Mouse (Mus musculus) liver, adult 2 months (tissue): ENCODE data around the gene Folr1. TPM values are rescaled to one million over a fixed set of nuclear protein-coding genes. Genes with fewer than 3 reads are reported as not detected.

Experiments
- DNase-seq: peaks from one replicate; pipeline ENCODE4 v3.0.0-alpha.2; 2011; ENCODE audit warnings: low read depth, low spot score; ENCODE audit errors: extremely low read depth
- H3K27ac ChIP-seq: fragments of 200-500 bp; replicated peaks from 2 replicates; pipeline ENCODE4 v1.5.1; 2012; ENCODE audit warnings: low read depth, mild to moderate bottlenecking, control low read depth, inconsistent platforms, low read length; ENCODE audit not compliant: insufficient read depth
- H3K27me3 ChIP-seq: fragments of 200-500 bp; 2 replicates; pipeline ENCODE4 v1.6.1; 2012; ENCODE audit warnings: mild to moderate bottlenecking, moderate library complexity, low read length, inconsistent platforms; ENCODE audit not compliant: control insufficient read depth, insufficient read depth
- H3K36me3 ChIP-seq: fragments of 200-500 bp; 2 replicates; pipeline ENCODE4 v1.6.1; 2012; ENCODE audit warnings: low read length, inconsistent platforms; ENCODE audit not compliant: control insufficient read depth, insufficient read depth
- H3K4me1 ChIP-seq: fragments of 200-500 bp; 2 replicates; pipeline ENCODE4 v1.6.1; 2011; ENCODE audit warnings: low read length; ENCODE audit not compliant: control insufficient read depth, insufficient read depth
- H3K4me3 ChIP-seq: fragments of 200-500 bp; 2 replicates; pipeline ENCODE4 v1.5.1; 2011; ENCODE audit warnings: low read depth, mild to moderate bottlenecking, control low read depth, low read length, moderate library complexity; ENCODE audit not compliant: insufficient read depth
- H3K79me2 ChIP-seq: fragments of 200-500 bp; 2 replicates; pipeline ENCODE4 v1.6.1; 2012; ENCODE audit warnings: inconsistent platforms, mild to moderate bottlenecking, low read length, moderate library complexity; ENCODE audit not compliant: control insufficient read depth, insufficient read depth
- H3K9ac ChIP-seq: fragments of 200-500 bp; 2 replicates; pipeline ENCODE4 v1.6.1; 2012; ENCODE audit warnings: low read depth, mild to moderate bottlenecking, control low read depth, inconsistent platforms, low read length
- CTCF ChIP-seq: fragments of 200-500 bp; IDR thresholded peaks from 2 replicates; pipeline ENCODE4 v1.5.1; 2011; ENCODE audit warnings: low read depth, low read length, control low read depth
- POLR2A ChIP-seq: fragments of 200-500 bp; IDR thresholded peaks from 2 replicates; pipeline ENCODE4 v1.6.1; 2011; ENCODE audit warnings: low read length, control low read depth; ENCODE audit not compliant: insufficient read depth; ENCODE audit errors: extremely low read depth
- WGBS: fragments of 180-500 bp; shearing (Covaris S2); methylation state at CpG from one replicate; pipeline ENCODE4 v1.1.7; 2018; 5-methylcytosine and 5-hydroxymethylcytosine counted together
- polyA plus RNA-seq: library from polyadenylated mRNA; depleted of rRNA; stranded (reverse); fragments of >200 nt; gene quantifications from 2 replicates; pipeline ENCODE4 v1.2.3, GENCODE M21; 2012
- total RNA-seq: library from RNA; depleted of rRNA; stranded (reverse); fragments of >200 nt; gene quantifications from 2 replicates; pipeline ENCODE4 v1.2.3, GENCODE M21; 2014

The Folr1 gene
- total and polyA plus RNA-seq, 2 experiments: 0.23 TPM; not detected in 1

DNA sequence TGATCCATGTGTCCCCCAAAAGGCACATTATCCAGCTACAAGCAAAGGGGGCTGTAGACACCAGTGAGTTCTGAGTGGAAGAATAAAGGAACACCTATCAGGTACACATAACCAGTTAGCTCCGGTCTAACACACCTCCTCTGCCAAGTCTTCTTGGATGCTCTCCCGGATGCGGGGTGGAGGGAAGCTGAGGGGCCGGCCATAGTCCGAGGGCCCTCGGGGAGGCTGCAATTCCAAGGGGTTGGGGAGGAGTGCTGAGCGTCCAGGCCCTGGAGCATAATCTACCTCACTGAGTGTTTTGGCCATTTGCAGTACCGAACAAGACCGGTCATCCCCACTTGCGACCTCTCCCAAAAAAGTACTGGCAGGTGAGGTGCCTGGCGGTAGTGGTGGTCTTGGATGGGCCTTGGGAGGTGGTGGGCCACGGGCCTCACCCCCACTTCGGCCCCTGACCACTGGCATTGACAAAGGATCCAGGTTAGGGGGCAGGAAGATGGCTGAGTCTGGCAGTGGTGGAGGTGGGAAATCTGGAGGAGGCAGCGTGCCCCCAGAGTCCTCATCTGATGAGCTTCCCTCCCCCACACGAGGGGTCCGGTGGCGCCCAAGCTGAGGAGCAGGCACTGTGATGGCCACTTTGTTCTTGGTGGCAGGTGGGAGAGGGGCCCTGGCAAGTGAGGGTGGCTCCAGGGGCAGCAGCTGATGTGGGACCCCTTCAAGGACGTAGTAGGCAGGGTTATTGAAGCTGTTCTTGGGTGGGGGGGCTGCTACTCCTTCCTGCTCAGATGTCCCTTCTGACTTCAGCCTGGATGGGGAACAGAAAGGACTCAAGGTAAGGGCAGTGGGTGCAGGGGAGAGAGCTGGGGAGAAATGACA lies 46.6 kb downstream of the Folr1 start:
- no peak for TF ChIP-seq CTCF
- TF ChIP-seq POLR2A: no peak
- H3K36me3 ChIP-seq: peaks cover 31% of the 10 kb centered on the region
- H3K4me1 ChIP-seq: peaks cover 6% of the 10 kb centered on the region; the same call in 1 of the 2 replicates
- H3K27ac ChIP-seq: no peak overlapping the region
- no peak for DNase-seq
- 0 out of 2 replicates have a peak, but pooled peaks cover 2% of the 10 kb centered on the region for H3K27me3 ChIP-seq
- WGBS: 92% methylated on average over 18 of the region's 18 CpGs
- H3K9ac ChIP-seq: no peak overlapping the region
- no peaks in the 10 kb centered on the region for H3K79me2 ChIP-seq
- H3K4me3 ChIP-seq: no peak overlapping the region

DNA sequence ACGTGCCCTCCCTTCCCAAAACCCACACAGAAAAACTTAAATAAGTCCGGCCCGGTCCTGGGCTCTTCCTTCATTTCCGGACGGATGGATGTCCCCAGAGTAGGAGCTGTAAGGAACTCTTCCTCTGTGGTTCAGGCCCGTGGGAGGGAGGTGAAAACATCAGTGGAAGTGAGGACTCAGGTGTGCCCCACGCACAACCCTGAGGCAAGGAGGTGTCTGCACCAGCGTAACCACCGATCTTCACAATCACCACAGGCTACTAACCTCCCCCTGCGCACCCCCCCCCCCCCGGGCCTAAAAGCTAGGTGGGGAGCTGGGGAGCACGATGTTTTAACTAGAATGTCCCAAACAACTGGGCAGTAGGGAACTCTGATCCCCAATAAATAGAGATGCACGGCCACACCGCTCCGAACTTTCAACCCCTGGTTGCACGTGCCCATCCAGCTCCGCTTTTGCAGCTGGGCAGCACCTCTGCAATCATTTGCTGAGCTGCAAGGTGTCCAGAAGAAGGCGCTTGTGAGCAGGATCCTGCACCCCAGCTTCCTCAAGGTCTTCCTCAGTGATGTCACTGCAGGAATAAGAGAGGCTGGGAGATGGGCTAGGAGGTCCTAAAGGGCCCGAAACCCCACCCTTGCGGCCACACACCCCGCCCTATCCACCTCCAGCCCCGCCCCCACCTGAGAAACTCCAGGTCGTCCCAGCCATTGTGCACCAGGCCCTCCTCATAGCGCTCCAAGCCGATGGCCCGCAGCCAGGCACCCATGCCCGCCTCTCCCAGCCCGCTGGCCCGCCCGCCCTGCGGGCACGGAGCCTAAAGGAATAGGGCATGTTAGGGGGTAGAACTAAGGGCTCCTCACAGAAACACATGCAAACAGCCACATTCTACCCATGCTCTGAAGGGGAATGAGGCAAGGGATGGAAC lies 47.5 kb downstream of the Folr1 start:
- peaks cover 6% of the 10 kb centered on the region; the same call in 1 of the 2 replicates for H3K4me1 ChIP-seq
- H3K27ac ChIP-seq: no peak overlapping the region
- H3K36me3 ChIP-seq: peaks cover 23% of the 10 kb centered on the region
- no peaks in the 10 kb centered on the region for H3K79me2 ChIP-seq
- H3K4me3 ChIP-seq: no peak overlapping the region
- no peak overlapping the region for H3K9ac ChIP-seq
- peaks cover 7% of the 10 kb centered on the region for H3K27me3 ChIP-seq
- WGBS: 73% methylated on average over 32 of the region's 32 CpGs
- TF ChIP-seq CTCF (peak; percentile 49), POLR2A (no peak)
- no peak for DNase-seq

DNA sequence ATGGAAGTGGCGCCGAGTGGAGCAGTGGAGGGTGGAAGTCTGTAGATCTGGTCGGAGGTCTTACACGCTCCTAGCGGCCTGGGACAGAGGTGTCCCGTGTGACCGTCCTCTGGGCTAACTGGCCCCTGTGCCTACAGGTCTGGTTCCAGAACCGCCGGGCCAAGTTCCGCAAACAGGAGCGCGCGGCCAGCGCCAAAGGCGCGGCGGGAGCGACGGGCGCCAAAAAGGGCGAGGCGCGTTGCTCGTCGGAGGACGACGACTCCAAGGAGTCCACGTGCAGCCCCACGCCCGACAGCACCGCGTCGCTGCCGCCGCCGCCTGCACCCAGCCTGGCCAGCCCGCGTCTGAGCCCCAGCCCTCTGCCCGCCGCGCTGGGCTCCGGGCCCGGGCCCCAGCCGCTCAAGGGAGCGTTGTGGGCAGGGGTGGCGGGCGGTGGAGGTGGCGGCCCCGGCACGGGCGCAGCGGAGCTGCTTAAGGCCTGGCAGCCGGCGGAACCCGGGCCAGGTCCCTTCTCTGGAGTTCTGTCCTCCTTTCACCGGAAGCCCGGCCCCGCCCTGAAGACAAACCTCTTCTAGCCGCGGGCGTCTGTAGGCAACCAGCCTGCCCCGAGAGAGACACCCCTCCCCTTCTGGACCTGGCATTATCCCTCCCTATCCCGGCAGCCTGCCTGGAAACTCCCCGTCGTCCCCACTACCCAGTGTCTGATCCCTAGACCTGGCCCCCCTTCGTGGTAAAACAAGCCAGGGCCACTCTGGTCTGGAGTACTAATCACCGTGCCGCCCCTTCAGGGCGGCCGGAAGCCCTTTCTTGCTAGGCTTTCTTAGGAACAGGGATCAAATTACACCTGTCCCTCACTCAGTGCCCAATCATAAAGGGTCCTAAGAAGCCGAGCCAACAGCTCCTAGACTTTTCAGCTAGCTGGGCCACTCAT lies 48.8 kb downstream of the Folr1 start:
- Histone ChIP-seq H3K79me2 (no peaks in the 10 kb centered on the region), H3K27ac (no peak overlapping the region), H3K36me3 (peaks cover 13% of the 10 kb centered on the region), H3K4me3 (peak overlapping the region; percentile 21; the same call in 1 of the 2 replicates), H3K27me3 (peaks cover 14% of the 10 kb centered on the region), H3K4me1 (peaks cover 6% of the 10 kb centered on the region; the same call in 1 of the 2 replicates), H3K9ac (peak overlapping the region; percentile 53)
- DNase-seq: peak; percentile 37
- TF ChIP-seq POLR2A (no peak), CTCF (no peak)
- 2% methylated on average over 67 of the region's 71 CpGs for WGBS

DNA sequence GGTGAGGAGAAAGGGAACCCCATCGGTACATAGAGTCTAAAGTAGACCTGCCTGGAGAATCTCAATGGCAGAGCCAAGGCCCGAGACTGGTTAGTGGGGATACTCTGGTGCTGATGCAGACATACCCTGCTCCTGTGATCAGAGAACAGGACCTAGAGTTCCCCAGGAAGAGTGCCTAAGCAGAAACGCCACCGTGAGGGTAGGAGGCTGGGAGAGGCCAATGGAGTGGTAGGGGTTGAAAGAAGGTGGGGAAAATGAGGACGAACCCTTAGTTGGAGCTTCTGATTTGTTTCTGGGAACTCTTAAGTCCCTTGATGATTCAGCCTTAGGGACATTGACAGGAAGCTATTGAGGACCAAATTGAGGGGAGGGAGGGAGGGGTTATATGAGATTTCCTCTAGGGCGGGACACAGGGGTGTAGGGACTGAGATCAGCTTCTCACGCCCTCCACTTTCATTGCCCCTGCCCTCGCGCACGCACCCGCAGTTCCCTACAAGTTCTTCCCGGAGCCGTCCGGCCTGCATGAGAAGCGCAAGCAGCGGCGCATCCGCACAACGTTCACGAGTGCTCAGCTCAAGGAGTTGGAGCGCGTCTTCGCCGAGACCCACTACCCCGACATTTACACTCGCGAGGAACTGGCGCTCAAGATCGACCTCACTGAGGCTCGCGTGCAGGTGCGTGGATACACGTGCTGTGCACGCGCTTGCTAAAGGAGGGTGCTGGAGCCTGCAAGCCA lies 50.1 kb downstream of the Folr1 start:
- TF ChIP-seq CTCF (no peak), POLR2A (no peak)
- peaks cover 5% of the 10 kb centered on the region for H3K36me3 ChIP-seq
- DNase-seq: no peak
- WGBS: 10% methylated on average over 35 of the region's 35 CpGs
- H3K27ac ChIP-seq: no peak overlapping the region
- no peaks in the 10 kb centered on the region for H3K79me2 ChIP-seq
- H3K4me3 ChIP-seq: peak overlapping the region; percentile 5; the same call in 1 of the 2 replicates
- H3K9ac ChIP-seq: no peak overlapping the region
- peaks cover 6% of the 10 kb centered on the region; the same call in 1 of the 2 replicates for H3K4me1 ChIP-seq
- peaks cover 14% of the 10 kb centered on the region for H3K27me3 ChIP-seq
